Mouse (Mus musculus): ENCODE data around the gene Daglb.

- TF ChIP-seq ZC3H11A (IDR thresholded peaks at IDR 0.05; ENCODE audit: borderline replicate concordance, low read depth, low read length) (no peak), CHD2 (IDR thresholded peaks at IDR 0.05; ENCODE audit: low read depth, low read length) (no peak)
Measured at GRCm38 (mm10) chr5:143509737-143510136, 45.4 kb downstream of the Daglb start.

Measured in ES-E14 (cell line).